Mouse (Mus musculus) right cerebral cortex, postnatal 25 days (tissue): Measurements from ENCODE around the gene Plekha4.
"Not testable (repeated sequence)": the region's sequence is repeated elsewhere in the genome, so short reads cannot be mapped to it uniquely, and the experiment has no call there.

Experiments
- DNase-seq: peaks from one replicate; pipeline ENCODE4 v3.0.0; 2022

Plekha4 gene

GRCm38 (mm10) chr7:45525809-45526473 is at the start of gene Plekha4, which contains the start of gene Ppp1r15a:
Gene Plekha4, plus strand, starts transcription at chr7:45526330.
Gene Ppp1r15a, minus strand, starts transcription at chr7:45526268.
- DNase-seq = peak; percentile 94

GRCm38 (mm10) chr7:45476453-45476852 is 49.7 kb upstream of the Plekha4 start:
- DNase-seq = no peak

GRCm38 (mm10) chr7:45477003-45477402 is 49.1 kb upstream of the Plekha4 start:
- DNase-seq = peak; percentile 57

DNA sequence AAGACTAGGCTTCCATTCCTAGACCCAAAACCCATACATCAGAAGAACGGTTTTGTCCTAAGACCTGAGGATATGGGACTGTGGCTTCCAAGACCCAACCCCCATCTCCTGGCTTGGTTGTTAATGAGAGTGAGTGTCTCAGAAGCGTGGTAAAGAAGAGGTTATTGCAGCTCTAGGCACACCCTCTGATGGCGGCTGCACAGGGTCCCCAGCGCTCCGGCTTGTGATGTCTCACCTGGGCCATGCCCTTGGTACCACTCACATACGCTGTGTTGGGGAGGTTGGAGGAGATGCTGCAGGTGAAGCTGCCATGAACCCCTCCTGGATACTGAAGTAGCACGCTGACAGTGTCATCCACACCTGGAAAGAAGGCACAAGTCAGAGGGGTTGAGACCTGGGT is 47.4 kb upstream of the Plekha4 start:
- DNase-seq = no peak

GRCm38 (mm10) chr7:45480310-45480709 is 45.8 kb upstream of the Plekha4 start:
- not testable (repeated sequence) for DNase-seq

GRCm38 (mm10) chr7:45481374-45481927 is 44.7 kb upstream of the Plekha4 start, which contains the start of gene Tulp2:
Gene Tulp2, plus strand, starts transcription at chr7:45481877.
- DNase-seq = peak; percentile 45

DNA sequence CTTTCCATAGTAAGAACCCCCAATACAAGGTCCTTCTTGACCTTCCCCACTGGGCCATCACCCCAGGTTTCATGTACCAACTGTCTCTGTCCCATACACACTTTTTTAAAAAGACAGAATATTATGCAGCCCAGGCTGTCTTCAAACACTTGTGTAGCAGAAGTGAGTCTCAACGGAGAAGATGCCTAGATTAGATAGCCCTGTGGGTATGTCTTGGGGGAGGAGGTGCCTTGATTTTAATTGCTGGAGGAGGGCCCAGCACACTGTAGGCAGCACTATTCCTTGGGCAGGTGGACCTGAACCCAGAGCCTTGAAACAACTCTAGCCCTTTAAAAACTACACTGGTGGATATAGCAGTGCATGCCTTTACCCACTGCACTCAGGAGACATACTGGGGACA is 44.0 kb upstream of the Plekha4 start:
- DNase-seq = no peak

GRCm38 (mm10) chr7:45484985-45485384 is 41.1 kb upstream of the Plekha4 start:
- DNase-seq = not testable (repeated sequence)

DNA sequence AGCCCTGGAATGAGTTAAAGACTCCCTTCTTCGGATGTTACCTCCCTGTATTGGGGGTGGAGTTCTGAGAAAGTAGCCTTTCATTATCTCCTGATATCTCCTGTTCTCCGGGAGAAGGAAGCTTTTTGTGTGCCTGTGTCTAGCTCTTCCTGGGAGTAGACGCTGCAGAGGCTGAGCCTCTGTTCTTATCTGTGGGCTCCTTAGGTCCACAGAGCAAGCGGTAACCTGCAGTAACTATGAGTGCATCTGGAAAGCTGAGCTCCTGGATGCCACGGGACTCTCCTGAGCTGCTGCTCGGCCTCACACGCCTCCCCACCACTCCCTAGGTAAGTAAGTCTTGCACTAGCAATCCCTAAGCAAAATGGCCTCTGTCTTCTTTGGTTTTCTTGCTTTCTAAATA is 40.0 kb upstream of the Plekha4 start:
- no peak for DNase-seq

GRCm38 (mm10) chr7:45486761-45487415 is 39.2 kb upstream of the Plekha4 start, which contains the start of gene Gm45808:
Gene Gm45808, minus strand, starts transcription at chr7:45486811.
- DNase-seq = no peak

GRCm38 (mm10) chr7:45487861-45488292 is 38.3 kb upstream of the Plekha4 start:
- DNase-seq = no peak

- peak; percentile 36 for DNase-seq
Observed at GRCm38 (mm10) chr7:45488293-45489204, 37.6 kb upstream of the Plekha4 start, which contains the start of gene Dhdh. Gene Dhdh, minus strand, starts transcription at chr7:45488805.

- DNase-seq = no peak
Observed at GRCm38 (mm10) chr7:45489578-45489977, 36.6 kb upstream of the Plekha4 start.

- DNase-seq = no peak
Observed at GRCm38 (mm10) chr7:45490822-45491221, 35.3 kb upstream of the Plekha4 start.

GRCm38 (mm10) chr7:45491264-45491663 is 34.9 kb upstream of the Plekha4 start:
- no peak for DNase-seq

- no peak for DNase-seq
Observed at GRCm38 (mm10) chr7:45492225-45492844, 33.8 kb upstream of the Plekha4 start.

DNA sequence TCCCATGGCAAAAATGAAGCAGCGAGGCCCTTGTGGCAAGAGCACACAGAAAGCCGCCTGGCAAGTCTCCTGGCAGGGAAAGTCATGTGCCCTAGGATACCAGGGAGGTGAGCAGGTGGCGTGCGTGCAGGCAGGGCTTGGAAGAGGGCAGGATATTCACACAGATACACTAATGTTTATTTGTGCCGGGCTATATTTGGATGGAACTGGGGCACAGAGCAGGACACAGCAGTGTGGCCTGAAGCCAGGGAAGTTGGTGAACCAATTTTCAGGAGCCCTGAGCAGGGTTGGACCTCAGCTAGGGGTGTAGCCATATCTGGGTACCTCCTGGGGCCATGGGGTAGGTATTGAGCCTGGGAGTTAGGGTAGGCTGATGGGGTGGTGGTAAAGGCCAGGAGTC is 33.2 kb upstream of the Plekha4 start:
- no peak for DNase-seq

- no peak for DNase-seq
Observed at GRCm38 (mm10) chr7:45494548-45494947, 31.6 kb upstream of the Plekha4 start.

DNA sequence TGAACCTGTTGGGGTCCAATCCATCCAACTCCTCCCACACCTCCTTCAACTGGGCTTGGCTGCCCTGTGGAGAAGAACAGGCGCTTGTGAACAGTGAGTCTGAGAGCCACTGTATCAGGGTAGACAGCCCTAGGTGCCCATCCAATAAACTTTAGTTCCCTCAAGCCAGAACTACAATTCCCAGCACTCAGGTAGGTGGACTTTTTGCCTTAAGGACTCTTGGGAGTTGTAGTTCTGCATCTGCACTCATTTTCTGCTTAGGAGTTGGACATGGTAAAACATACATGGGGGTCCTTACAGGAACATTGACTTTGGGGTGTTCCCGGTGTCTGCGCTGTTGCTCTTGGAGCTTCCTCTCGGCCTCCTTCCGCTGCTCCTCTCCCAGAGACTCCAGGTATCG is 27.7 kb upstream of the Plekha4 start:
- no peak for DNase-seq

DNA sequence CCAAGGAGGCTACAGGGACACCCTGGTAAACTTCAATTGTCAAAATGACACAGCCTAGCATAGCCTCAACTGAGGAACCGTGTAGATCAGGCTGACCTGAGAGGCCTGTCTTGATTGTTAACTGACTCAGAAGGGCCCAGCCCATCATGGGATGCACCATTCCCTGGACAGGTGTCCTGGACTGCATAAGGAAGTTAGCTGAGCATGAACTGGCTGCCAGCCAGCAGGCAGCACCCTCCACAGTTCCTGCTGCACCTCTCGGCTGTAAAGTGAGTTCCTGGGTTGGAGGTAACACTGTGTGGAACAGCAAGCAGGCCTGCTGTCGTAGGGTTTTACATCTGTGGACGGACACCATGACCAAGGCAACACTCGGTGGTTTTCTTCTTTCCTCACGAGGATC is 18.5 kb upstream of the Plekha4 start:
- no peak for DNase-seq

DNA sequence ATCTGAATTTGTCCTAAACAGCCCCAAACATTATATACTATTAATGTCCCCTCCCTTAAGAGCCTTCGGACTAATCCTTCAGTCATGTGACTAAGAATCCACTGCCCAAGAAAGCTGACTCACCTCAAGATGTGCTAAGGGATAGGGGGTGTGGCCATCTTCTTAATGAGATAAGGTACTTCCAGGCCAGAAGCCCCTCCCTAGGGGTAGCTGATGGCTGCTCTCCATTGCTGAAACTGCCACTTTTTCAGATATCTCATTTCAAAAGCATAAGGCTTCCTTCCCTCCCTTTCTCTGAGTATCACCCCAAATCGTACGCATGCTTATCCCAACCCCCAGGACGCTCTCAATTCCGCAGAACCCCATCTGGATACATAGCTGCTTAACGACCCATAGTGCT is 17.6 kb upstream of the Plekha4 start:
- DNase-seq = no peak

DNA sequence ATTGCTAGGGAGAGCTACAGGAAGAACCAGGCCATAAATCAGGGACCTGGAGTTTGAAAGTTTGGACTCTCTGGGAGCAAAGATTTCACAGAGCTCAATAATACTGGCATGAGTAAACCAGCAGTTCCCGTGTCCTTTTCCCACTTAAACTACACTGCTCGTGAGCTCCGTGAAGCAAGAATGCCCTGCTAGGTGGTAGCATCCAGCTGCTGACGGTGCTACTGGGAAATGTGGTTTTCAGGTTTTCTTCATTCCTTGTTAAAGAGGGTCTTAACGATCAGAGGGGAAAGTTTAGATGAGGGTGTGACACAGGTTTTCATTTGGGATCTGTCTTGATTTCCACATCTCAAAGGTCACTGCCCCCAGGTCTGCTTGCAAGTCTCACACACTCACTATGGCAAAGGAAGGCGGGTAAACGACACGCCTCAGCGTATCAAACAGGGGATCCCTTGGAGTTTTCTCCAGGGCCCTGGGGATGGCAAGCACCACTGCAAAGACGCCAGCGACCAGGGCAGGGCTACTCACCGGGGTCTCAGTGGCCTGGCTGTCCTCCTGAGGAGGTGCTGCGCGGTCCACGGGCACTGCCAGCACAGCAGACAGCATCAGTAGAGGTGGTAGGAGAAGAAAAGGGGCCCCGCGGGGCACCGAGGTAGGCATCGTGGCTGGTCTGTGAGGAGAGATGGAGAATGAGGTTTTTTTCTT is 16.8 kb upstream of the Plekha4 start:
- no peak for DNase-seq
